Mouse (Mus musculus): Measurements from ENCODE around the gene Sft2d2. TPM values are rescaled to one million over a fixed set of nuclear protein-coding genes. Genes with fewer than 3 reads are reported as not detected.

Gene Sft2d2
- total RNA-seq (2014; fragmentation: Nextera tagmentation): 9.0 and 14.5 TPM in 2 replicates
- 16.0 and 17.7 TPM in 2 replicates for total RNA-seq (2017)

GRCm38 (mm10) chr1:165193880-165194661 is at the start of gene Sft2d2:
Gene Sft2d2 (minus strand): TSS chr1:165194438.
- peak; percentile 77 for ATAC-seq (replicated peaks; ENCODE audit: low FRiP score, low TSS enrichment, poor library complexity, severe bottlenecking)

- peak; percentile 96 for ATAC-seq (replicated peaks; ENCODE audit: low FRiP score, low TSS enrichment, poor library complexity, severe bottlenecking)
These were observed 42.4 kb upstream of the Sft2d2 start, which contains the start of gene Tiprl for GRCm38 (mm10) chr1:165236321-165237298. Gene Tiprl (minus strand): TSS chr1:165236996.

GRCm38 (mm10) chr1:165235846-165236245 is 41.6 kb upstream of the Sft2d2 start:
- ATAC-seq (replicated peaks; ENCODE audit: low FRiP score, low TSS enrichment, poor library complexity, severe bottlenecking): no peak

GRCm38 (mm10) chr1:165233806-165234205 is 39.6 kb upstream of the Sft2d2 start:
- ATAC-seq (replicated peaks; ENCODE audit: low FRiP score, low TSS enrichment, poor library complexity, severe bottlenecking): no peak

GRCm38 (mm10) chr1:165230691-165231090 is 36.5 kb upstream of the Sft2d2 start:
- ATAC-seq (replicated peaks; ENCODE audit: low FRiP score, low TSS enrichment, poor library complexity, severe bottlenecking): no peak

GRCm38 (mm10) chr1:165229577-165229976 is 35.3 kb upstream of the Sft2d2 start:
- ATAC-seq (replicated peaks; ENCODE audit: low FRiP score, low TSS enrichment, poor library complexity, severe bottlenecking): no peak

- ATAC-seq (replicated peaks; ENCODE audit: low FRiP score, low TSS enrichment, poor library complexity, severe bottlenecking): peak; percentile 49; the same call in 1 of the 2 replicates
These were observed 22.9 kb upstream of the Sft2d2 start for GRCm38 (mm10) chr1:165217023-165217589.

GRCm38 (mm10) chr1:165215831-165216230 is 21.6 kb upstream of the Sft2d2 start:
- 0 out of 2 replicates have a peak, but pooled peaks have one; percentile 38 for ATAC-seq (replicated peaks; ENCODE audit: low FRiP score, low TSS enrichment, poor library complexity, severe bottlenecking)

GRCm38 (mm10) chr1:165205591-165205990 is 11.4 kb upstream of the Sft2d2 start:
- no peak for ATAC-seq (replicated peaks; ENCODE audit: low FRiP score, low TSS enrichment, poor library complexity, severe bottlenecking)

- no peak for ATAC-seq (replicated peaks; ENCODE audit: low FRiP score, low TSS enrichment, poor library complexity, severe bottlenecking)
These were observed 9.3 kb upstream of the Sft2d2 start for GRCm38 (mm10) chr1:165203488-165204035.

- ATAC-seq (replicated peaks; ENCODE audit: low FRiP score, low TSS enrichment, poor library complexity, severe bottlenecking): no peak
These were observed 7.3 kb upstream of the Sft2d2 start for GRCm38 (mm10) chr1:165201445-165202012.

GRCm38 (mm10) chr1:165200748-165201147 is 6.5 kb upstream of the Sft2d2 start:
- ATAC-seq (replicated peaks; ENCODE audit: low FRiP score, low TSS enrichment, poor library complexity, severe bottlenecking): no peak

GRCm38 (mm10) chr1:165199639-165200038 is 5.4 kb upstream of the Sft2d2 start:
- ATAC-seq (replicated peaks; ENCODE audit: low FRiP score, low TSS enrichment, poor library complexity, severe bottlenecking): no peak

- no peak for ATAC-seq (replicated peaks; ENCODE audit: low FRiP score, low TSS enrichment, poor library complexity, severe bottlenecking)
These were observed 4.7 kb upstream of the Sft2d2 start for GRCm38 (mm10) chr1:165198951-165199350.

GRCm38 (mm10) chr1:165197875-165198274 is 3.6 kb upstream of the Sft2d2 start:
- ATAC-seq (replicated peaks; ENCODE audit: low FRiP score, low TSS enrichment, poor library complexity, severe bottlenecking): no peak

GRCm38 (mm10) chr1:165195396-165195960 is 1.2 kb upstream of the Sft2d2 start:
- ATAC-seq (replicated peaks; ENCODE audit: low FRiP score, low TSS enrichment, poor library complexity, severe bottlenecking): no peak

GRCm38 (mm10) chr1:165194662-165195013 is 400 bp upstream of the Sft2d2 start:
- no peak for ATAC-seq (replicated peaks; ENCODE audit: low FRiP score, low TSS enrichment, poor library complexity, severe bottlenecking)

GRCm38 (mm10) chr1:165193426-165193825 is 812 bp downstream of the Sft2d2 start:
- ATAC-seq (replicated peaks; ENCODE audit: low FRiP score, low TSS enrichment, poor library complexity, severe bottlenecking): no peak
